Mouse (Mus musculus): Measurements from ENCODE around the gene Traf3ip3. TPM values are rescaled to one million over a fixed set of nuclear protein-coding genes. Genes with fewer than 3 reads are reported as not detected.

Traf3ip3 gene
- total and polyA plus RNA-seq, 3 experiments = 60.9 to 72.9 (median 68.8) TPM

DNA sequence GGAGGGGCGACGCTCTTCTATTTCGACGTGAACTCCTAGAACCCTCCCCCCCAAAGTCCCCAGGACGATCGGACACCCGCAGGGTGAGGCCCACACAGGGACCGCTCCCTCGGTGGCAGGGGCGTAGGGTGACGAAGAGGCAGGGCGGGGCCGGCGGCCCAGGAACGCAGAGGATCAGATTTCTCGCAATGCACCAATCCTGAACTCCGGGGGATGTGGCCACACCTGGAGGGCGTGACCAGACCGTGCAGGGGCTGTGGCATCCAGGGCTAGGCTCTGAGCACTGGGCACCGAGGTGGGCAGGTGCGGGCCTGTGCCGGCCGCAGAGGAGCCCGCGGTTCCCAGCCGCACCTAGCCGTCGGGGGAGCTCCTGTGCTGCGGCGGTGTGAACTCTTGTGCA, 48.6 kb downstream of the Traf3ip3 start, which contains the start of gene Irf6:
TSS of gene Irf6 (plus strand) at position 240 of the 400 bp plus-strand sequence.
- DNase-seq (ENCODE audit: extremely low read depth) = no peak
- peaks cover 2% of the 10 kb centered on the region for H3K27me3 ChIP-seq (replicated peaks)
- H3K9ac ChIP-seq (ENCODE audit: insufficient read depth, low read depth) = no peak within 1 kb of the TSS
- no peak for TF ChIP-seq HCFC1 (IDR thresholded peaks at IDR 0.05; ENCODE audit: low read depth, low read length)
- TF ChIP-seq SMC3 (IDR thresholded peaks at IDR 0.05; ENCODE audit: low read depth, low read length) = no peak
- TF ChIP-seq ZC3H11A (IDR thresholded peaks at IDR 0.05; ENCODE audit: low read depth, low read length) = no peak
- TF ChIP-seq JUN (IDR thresholded peaks at IDR 0.05; ENCODE audit: insufficient read depth, low read depth, low read length) = no peak
- no peak for TF ChIP-seq EP300 (IDR thresholded peaks at IDR 0.05; ENCODE audit: low read length)
- peak; percentile 26; the same call in 1 of the 2 replicates for TF ChIP-seq MXI1 (IDR thresholded peaks at IDR 0.05; ENCODE audit: low read depth, low read length)
- TF ChIP-seq ELF1 (IDR thresholded peaks at IDR 0.05; ENCODE audit: low read depth, low read length) = no peak
- no peak for TF ChIP-seq USF1 (IDR thresholded peaks at IDR 0.05; ENCODE audit: low read depth, low read length)
- TF ChIP-seq BHLHE40 (IDR thresholded peaks at IDR 0.05; ENCODE audit: low read depth, low read length) = no peak
- TF ChIP-seq IRF4 (IDR thresholded peaks at IDR 0.05; ENCODE audit: low read depth, low read length) = no peak
- TF ChIP-seq CTCF (conservative IDR thresholded peaks at IDR 0.05 in 1 of 2, IDR thresholded peaks at IDR 0.05 in 1 of 2; ENCODE audit: low read depth in 2 of 2, low read length in 2 of 2) = no peak
- no peak for TF ChIP-seq GABPA (IDR thresholded peaks at IDR 0.05; ENCODE audit: insufficient replicate concordance, low read depth, low read length)
- peak; percentile 63; the same call in 1 of the 2 replicates for TF ChIP-seq TCF12 (IDR thresholded peaks at IDR 0.05; ENCODE audit: low read depth, low read length)
- TF ChIP-seq ZMIZ1 (IDR thresholded peaks at IDR 0.05; ENCODE audit: low read depth, low read length) = peak; percentile 36; the same call in 1 of the 2 replicates
- TF ChIP-seq CHD1 (IDR thresholded peaks at IDR 0.05; ENCODE audit: low read depth, low read length) = no peak
- no peak for TF ChIP-seq POLR2AphosphoS2 (IDR thresholded peaks at IDR 0.05; ENCODE audit: low read depth, low read length)
- 0 out of 2 replicates have a peak, but pooled peaks have one; percentile 8 for TF ChIP-seq NRF1 (IDR thresholded peaks at IDR 0.05; ENCODE audit: low read depth, low read length)
- TF ChIP-seq POLR2A (IDR thresholded peaks at IDR 0.05; ENCODE audit: low read depth, low read length) = peak; percentile 51
- TF ChIP-seq NELFE (IDR thresholded peaks at IDR 0.05; ENCODE audit: low read depth, low read length) = peak; percentile 37; the same call in 1 of the 2 replicates
- no peak for TF ChIP-seq MAFK (IDR thresholded peaks at IDR 0.05; ENCODE audit: insufficient replicate concordance, low read length)
- peak; percentile 31; the same call in 1 of the 2 replicates for TF ChIP-seq SIN3A (IDR thresholded peaks at IDR 0.05; ENCODE audit: low read length)
- no peaks in the 10 kb centered on the region for H3K79me2 ChIP-seq (replicated peaks; ENCODE audit: control insufficient read depth, extremely low read depth, insufficient read depth, poor library complexity, severe bottlenecking)
- no peak within 1 kb of the TSS for H3K27ac ChIP-seq (ENCODE audit: insufficient read depth, low read depth)
- dilution Hi-C loops (cut with MboI; ENCODE audit: extremely low pct_ligation_motif_present, extremely low pct_unique_long_range_greater_than_20kb, low sequenced_read_pairs) (no loop called here), in situ Hi-C loops (cut with MboI; ENCODE audit: low pct_ligation_motif_present, low pct_unique_long_range_greater_than_20kb, low sequenced_read_pairs) (no loop called here)
- peak within 1 kb of the TSS in 1 of 3 experiments; percentile 64 for H3K4me3 ChIP-seq (replicated peaks in 1 of 3; ENCODE audit: low read depth in 2 of 3, low read length in 2 of 3, poor library complexity in 1 of 3)
- no peaks in the 10 kb centered on the region for H3K36me3 ChIP-seq (replicated peaks in 1 of 2; ENCODE audit: control insufficient read depth in 1 of 2, insufficient read depth in 1 of 2, low read length in 1 of 2)
- peaks cover 13 to 16% of the 10 kb centered on the region in 2 experiments; a peak in 3 of 4 replicates for H3K4me1 ChIP-seq (ENCODE audit: control insufficient read depth in 1 of 2, insufficient read depth in 2 of 2)
- H3K9me3 ChIP-seq (replicated peaks; ENCODE audit: low read length) = no peaks in the 10 kb centered on the region
- H3K4me2 ChIP-seq (ENCODE audit: insufficient read depth, low read depth, poor library complexity, severe bottlenecking) = peak within 1 kb of the TSS; percentile 27; the same call in 1 of the 2 replicates

DNA sequence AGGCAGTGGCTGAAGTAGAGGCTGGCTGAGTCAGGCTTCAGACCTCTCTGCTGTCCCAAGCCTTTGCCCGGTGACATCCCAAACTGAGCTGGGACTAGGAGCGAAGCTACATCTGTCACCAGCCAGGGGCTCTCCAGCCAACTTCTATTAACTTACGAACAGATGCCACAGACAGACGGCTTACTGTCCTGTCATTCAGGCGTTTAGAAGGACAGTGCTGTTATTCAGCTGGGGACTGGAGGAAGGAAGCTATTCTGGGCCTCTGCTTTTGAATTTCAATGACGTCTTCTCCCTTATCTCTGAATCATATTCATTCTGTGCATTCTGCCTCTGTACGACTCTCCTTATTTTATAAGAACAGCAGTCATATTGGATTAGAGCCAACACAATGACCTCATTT, 50.4 kb downstream of the Traf3ip3 start:
- H3K36me3 ChIP-seq (replicated peaks in 1 of 2; ENCODE audit: control insufficient read depth in 1 of 2, insufficient read depth in 1 of 2, low read length in 1 of 2) = no peaks in the 10 kb centered on the region
- peaks cover 15 to 20% of the 10 kb centered on the region in 2 experiments for H3K4me1 ChIP-seq (ENCODE audit: control insufficient read depth in 1 of 2, insufficient read depth in 2 of 2)
- no peak overlapping the region for H3K27ac ChIP-seq (ENCODE audit: insufficient read depth, low read depth)
- in situ Hi-C loops (cut with MboI; ENCODE audit: low pct_ligation_motif_present, low pct_unique_long_range_greater_than_20kb, low sequenced_read_pairs) (no loop called here), dilution Hi-C loops (cut with MboI; ENCODE audit: extremely low pct_ligation_motif_present, extremely low pct_unique_long_range_greater_than_20kb, low sequenced_read_pairs) (no loop called here)
- H3K79me2 ChIP-seq (replicated peaks; ENCODE audit: control insufficient read depth, extremely low read depth, insufficient read depth, poor library complexity, severe bottlenecking) = no peaks in the 10 kb centered on the region
- no peak overlapping the region for H3K4me2 ChIP-seq (ENCODE audit: insufficient read depth, low read depth, poor library complexity, severe bottlenecking)
- TF ChIP-seq ZNF384 (IDR thresholded peaks at IDR 0.05; ENCODE audit: low read depth, low read length) = no peak
- no peak for TF ChIP-seq IRF4 (IDR thresholded peaks at IDR 0.05; ENCODE audit: low read depth, low read length)
- no peak for TF ChIP-seq ZKSCAN1 (IDR thresholded peaks at IDR 0.05; ENCODE audit: borderline replicate concordance, low read depth, low read length)
- H3K4me3 ChIP-seq (replicated peaks in 1 of 3; ENCODE audit: low read depth in 2 of 3, low read length in 2 of 3, poor library complexity in 1 of 3) = no peak overlapping the region
- H3K9ac ChIP-seq (ENCODE audit: insufficient read depth, low read depth) = no peak overlapping the region
- no peaks in the 10 kb centered on the region for H3K9me3 ChIP-seq (replicated peaks; ENCODE audit: low read length)
- H3K27me3 ChIP-seq (replicated peaks) = peaks cover 2% of the 10 kb centered on the region
- no peak for DNase-seq (ENCODE audit: extremely low read depth)
